Mouse (Mus musculus) hindbrain, embryonic 16.5 days (tissue): Measurements from ENCODE around the gene Slc15a4. TPM values are rescaled to one million over a fixed set of nuclear protein-coding genes. Genes with fewer than 3 reads are reported as not detected.
A peak's percentile ranks its signal among the peaks of the same experiment; 100 is the strongest.

ENCODE experiments used
- ATAC-seq: fragments of 200-750 bp; cut with Nextera tagmentation; 2 replicates; pipeline ENCODE4 v1.8.0; 2017; ENCODE audit warnings: moderate TSS enrichment, moderate library complexity
- H3K27ac ChIP-seq: fragments of 300-500 bp; sonication (generic); 2 replicates; pipeline ENCODE4 v1.5.1; 2014; ENCODE audit warnings: low read depth, mild to moderate bottlenecking, control low read depth, low read length, moderate library complexity
- H3K27me3 ChIP-seq: fragments of 300-500 bp; sonication (generic); replicated peaks from 2 replicates; pipeline ENCODE4 v1.6.1; 2014; ENCODE audit warnings: low read length; ENCODE audit not compliant: control insufficient read depth, insufficient read depth
- H3K36me3 ChIP-seq: fragments of 300-500 bp; sonication (generic); 2 replicates; pipeline ENCODE4 v1.6.1; 2014; ENCODE audit warnings: mild to moderate bottlenecking, low read length, moderate library complexity, mixed read lengths; ENCODE audit not compliant: control insufficient read depth, insufficient read depth
- H3K4me1 ChIP-seq: fragments of 300-500 bp; sonication (generic); 2 replicates; pipeline ENCODE4 v1.6.1; 2014; ENCODE audit warnings: low read depth, low read length; ENCODE audit not compliant: control insufficient read depth, insufficient read depth
- H3K4me2 ChIP-seq: fragments of 300-500 bp; sonication (generic); 2 replicates; pipeline ENCODE4 v1.6.1; 2014; ENCODE audit warnings: mild to moderate bottlenecking, low read length, control low read depth, moderate library complexity
- H3K4me3 ChIP-seq: fragments of 300-500 bp; sonication (generic); 2 replicates; pipeline ENCODE4 v1.5.1; 2014; ENCODE audit warnings: mild to moderate bottlenecking, low read length, control low read depth, moderate library complexity
- H3K9ac ChIP-seq: fragments of 300-500 bp; sonication (generic); 2 replicates; pipeline ENCODE4 v1.6.1; 2014; ENCODE audit warnings: low read depth, mild to moderate bottlenecking, control low read depth, low read length, moderate library complexity
- H3K9me3 ChIP-seq: fragments of 300-500 bp; sonication (generic); 2 replicates; pipeline ENCODE4 v1.6.1; 2014; ENCODE audit warnings: mild to moderate bottlenecking, low read length, moderate library complexity; ENCODE audit not compliant: control insufficient read depth
- WGBS: fragments of 180-500 bp; shearing (Covaris S2); extraction: QIAGEN DNeasy Blood & Tissue Kit; methylation state at CpG from one replicate; pipeline ENCODE4 v1.1.7; 2014; 5-methylcytosine and 5-hydroxymethylcytosine counted together
- polyA plus RNA-seq: library from polyadenylated mRNA; unstranded; fragments of >200 nt; fragmentation: Nextera tagmentation; extraction: Ambion mirVana; gene quantifications from 2 replicates; pipeline ENCODE4 v1.2.1, GENCODE M21; 2015

Gene Slc15a4
- polyA plus RNA-seq, 1 experiment from 2014 or later, result 29.6 TPM

- H3K27me3 ChIP-seq, result no peaks in the 10 kb centered on the region
- peak overlapping the region; percentile 91 for H3K4me2 ChIP-seq
- peak; percentile 52; the same call in 1 of the 2 replicates for ATAC-seq
- H3K4me3 ChIP-seq, result peak overlapping the region; percentile 65
- H3K9me3 ChIP-seq, result no peaks in the 10 kb centered on the region
- no peaks in the 10 kb centered on the region for H3K36me3 ChIP-seq
- H3K9ac ChIP-seq, result peak overlapping the region; percentile 90
- 12% methylated on average over 5 of the region's 5 CpGs for WGBS
- peaks cover 4% of the 10 kb centered on the region for H3K4me1 ChIP-seq
- H3K27ac ChIP-seq, result no peak overlapping the region
Measured at GRCm38 (mm10) chr5:127631671-127632070, 1.0 kb downstream of the Slc15a4 start.

GRCm38 (mm10) chr5:127627242-127627641 lies 5.5 kb downstream of the Slc15a4 start:
- no peak for ATAC-seq
- H3K9me3 ChIP-seq, result no peaks in the 10 kb centered on the region
- WGBS, result 93% methylated on average over 12 of the region's 12 CpGs

GRCm38 (mm10) chr5:127624427-127625213 lies 8.1 kb downstream of the Slc15a4 start:
- no peaks in the 10 kb centered on the region for H3K36me3 ChIP-seq
- no peak overlapping the region for H3K4me2 ChIP-seq
- no peak overlapping the region for H3K27ac ChIP-seq
- no peak overlapping the region for H3K4me3 ChIP-seq
- 88% methylated on average over 10 of the region's 10 CpGs for WGBS
- no peaks in the 10 kb centered on the region for H3K4me1 ChIP-seq
- ATAC-seq, result no peak
- no peaks in the 10 kb centered on the region for H3K9me3 ChIP-seq
- no peaks in the 10 kb centered on the region for H3K27me3 ChIP-seq
- H3K9ac ChIP-seq, result no peak overlapping the region

More at GRCm38 (mm10) chr5:127627242-127627641, 5.5 kb downstream of the Slc15a4 start:
- Histone ChIP-seq H3K9ac (no peak overlapping the region), H3K4me3 (no peak overlapping the region), H3K4me1 (peaks cover 4% of the 10 kb centered on the region; the same call in 1 of the 2 replicates), H3K4me2 (no peak overlapping the region), H3K36me3 (no peaks in the 10 kb centered on the region), H3K27ac (no peak overlapping the region), H3K27me3 (no peaks in the 10 kb centered on the region)

GRCm38 (mm10) chr5:127621108-127621507 lies 11.6 kb downstream of the Slc15a4 start:
- no peak overlapping the region for H3K9ac ChIP-seq
- 82% methylated on average over 10 of the region's 10 CpGs for WGBS
- no peak for ATAC-seq
- H3K4me2 ChIP-seq, result no peak overlapping the region
- H3K27ac ChIP-seq, result no peak overlapping the region
- H3K4me3 ChIP-seq, result no peak overlapping the region
- H3K27me3 ChIP-seq, result no peaks in the 10 kb centered on the region
- H3K4me1 ChIP-seq, result peaks cover 3% of the 10 kb centered on the region
- no peaks in the 10 kb centered on the region for H3K36me3 ChIP-seq
- H3K9me3 ChIP-seq, result no peaks in the 10 kb centered on the region

DNA sequence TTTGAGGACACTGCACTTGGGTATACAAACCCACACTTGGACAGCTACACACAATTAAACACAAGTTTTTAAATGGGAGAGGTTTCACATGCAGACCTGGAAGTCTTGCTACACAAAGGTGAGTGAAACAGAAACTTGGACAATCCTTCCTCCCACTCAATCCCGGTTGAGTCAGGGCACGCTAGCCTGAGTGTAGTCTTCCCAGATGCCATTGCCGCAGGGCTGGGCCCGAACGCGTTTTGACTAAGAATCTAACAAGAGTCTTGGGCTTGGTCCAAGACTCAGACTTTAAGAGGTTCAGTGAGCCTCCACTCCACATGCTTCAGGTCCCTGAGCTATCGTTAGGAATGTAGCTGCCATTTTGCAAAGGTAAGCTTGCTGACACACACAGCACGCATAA lies 12.3 kb downstream of the Slc15a4 start:
- H3K27me3 ChIP-seq, result no peaks in the 10 kb centered on the region
- H3K9ac ChIP-seq, result no peak overlapping the region
- H3K27ac ChIP-seq, result no peak overlapping the region
- H3K36me3 ChIP-seq, result no peaks in the 10 kb centered on the region
- no peaks in the 10 kb centered on the region for H3K9me3 ChIP-seq
- no peak overlapping the region for H3K4me3 ChIP-seq
- H3K4me1 ChIP-seq, result peaks cover 10% of the 10 kb centered on the region
- 91% methylated on average over 8 of the region's 8 CpGs for WGBS
- no peak for ATAC-seq
- no peak overlapping the region for H3K4me2 ChIP-seq

- 69% methylated on average over 3 of the region's 3 CpGs for WGBS
- Histone ChIP-seq H3K9me3 (no peaks in the 10 kb centered on the region), H3K4me3 (no peak overlapping the region), H3K36me3 (no peaks in the 10 kb centered on the region), H3K27me3 (no peaks in the 10 kb centered on the region), H3K4me2 (no peak overlapping the region), H3K4me1 (peaks cover 18% of the 10 kb centered on the region), H3K9ac (no peak overlapping the region), H3K27ac (no peak overlapping the region)
- no peak for ATAC-seq
Measured at GRCm38 (mm10) chr5:127618834-127619233, 13.9 kb downstream of the Slc15a4 start.

GRCm38 (mm10) chr5:127616884-127617635 lies 15.6 kb downstream of the Slc15a4 start:
- Histone ChIP-seq H3K9me3 (no peaks in the 10 kb centered on the region), H3K27me3 (no peaks in the 10 kb centered on the region), H3K4me2 (peak overlapping the region; percentile 99), H3K4me1 (peaks cover 20% of the 10 kb centered on the region), H3K9ac (peak overlapping the region; percentile 92), H3K27ac (peak overlapping the region; percentile 83), H3K4me3 (peak overlapping the region; percentile 90), H3K36me3 (no peaks in the 10 kb centered on the region)
- under 1% methylated on average over 66 of the region's 91 CpGs for WGBS
- peak; percentile 95 for ATAC-seq

DNA sequence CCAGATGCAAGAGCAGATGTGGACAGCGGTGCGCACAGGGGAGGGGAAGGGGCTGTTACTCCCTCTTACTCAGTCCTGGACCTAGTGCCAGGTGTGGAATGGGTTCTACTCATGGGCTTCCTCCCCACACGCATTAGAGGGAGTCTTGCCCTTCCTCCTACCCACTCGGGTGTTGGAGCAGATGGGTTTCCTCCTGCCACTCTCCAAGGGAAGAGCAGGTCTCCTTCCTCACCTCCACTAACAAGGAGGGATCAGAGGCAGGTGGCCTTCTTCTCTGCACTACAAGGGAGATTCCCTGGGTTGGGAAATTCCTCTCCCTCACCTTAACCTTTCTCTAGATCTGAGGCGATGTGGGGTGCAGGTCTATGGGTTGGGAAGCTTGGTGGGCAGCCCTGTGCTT lies 16.5 kb downstream of the Slc15a4 start:
- Histone ChIP-seq H3K4me2 (peak overlapping the region; percentile 99), H3K27ac (no peak overlapping the region), H3K27me3 (no peaks in the 10 kb centered on the region), H3K9ac (peak overlapping the region; percentile 92), H3K36me3 (no peaks in the 10 kb centered on the region), H3K4me3 (peak overlapping the region; percentile 90), H3K4me1 (peaks cover 20% of the 10 kb centered on the region), H3K9me3 (no peaks in the 10 kb centered on the region)
- WGBS, result 14% methylated on average over 4 of the region's 5 CpGs
- no peak for ATAC-seq

GRCm38 (mm10) chr5:127615459-127615858 lies 17.2 kb downstream of the Slc15a4 start:
- no peak overlapping the region for H3K9ac ChIP-seq
- no peak for ATAC-seq
- WGBS, result 73% methylated on average over 3 of the region's 3 CpGs
- H3K36me3 ChIP-seq, result no peaks in the 10 kb centered on the region
- peak overlapping the region; percentile 90 for H3K4me3 ChIP-seq
- H3K9me3 ChIP-seq, result no peaks in the 10 kb centered on the region
- peak overlapping the region; percentile 99 for H3K4me2 ChIP-seq
- no peak overlapping the region for H3K27ac ChIP-seq
- no peaks in the 10 kb centered on the region for H3K27me3 ChIP-seq
- H3K4me1 ChIP-seq, result peaks cover 20% of the 10 kb centered on the region
